Mouse (Mus musculus) ES-Bruce4 (cell line): Measurements from ENCODE around the gene Rapgef1.

Experiments used
- CTCF ChIP-seq: IDR thresholded peaks from one replicate; pipeline ENCODE4 v1.8.1; 2011; ENCODE audit warnings: low read depth, low read length
- EP300 ChIP-seq: IDR thresholded peaks from 2 replicates; pipeline ENCODE4 v1.6.1; 2011; ENCODE audit warnings: low read depth, low read length; ENCODE audit not compliant: insufficient read depth
- POLR2A ChIP-seq: IDR thresholded peaks from one replicate; pipeline ENCODE4 v1.8.1; 2011; ENCODE audit warnings: low read length; ENCODE audit not compliant: insufficient read depth

DNA sequence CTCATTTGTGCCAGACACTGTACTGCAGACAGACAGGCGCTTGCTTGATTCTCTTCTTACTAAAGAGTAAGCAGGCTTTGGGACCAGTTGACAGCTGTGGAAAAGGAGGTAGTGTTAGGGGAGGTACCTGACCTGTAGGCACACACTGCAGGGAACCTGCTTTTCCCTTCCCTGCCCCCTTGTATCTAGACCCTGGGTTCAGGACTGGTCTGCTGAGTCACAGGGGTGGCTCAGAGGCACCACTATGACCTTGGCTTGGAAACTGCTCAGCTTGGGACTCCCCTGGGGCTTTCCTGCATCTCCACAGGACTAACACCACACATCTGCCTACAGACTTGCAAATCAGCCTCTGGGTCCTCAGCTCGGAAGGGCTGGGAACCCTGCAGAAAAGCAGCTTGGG is 9.8 kb downstream of the Rapgef1 start:
- TF ChIP-seq EP300 (peak; percentile 100), CTCF (no peak), POLR2A (no peak)
